Mouse (Mus musculus): ENCODE results near the gene Agbl3. TPM values are rescaled to one million over a fixed set of nuclear protein-coding genes. Genes with fewer than 3 reads are reported as not detected.
A peak's percentile ranks its signal among the peaks of the same experiment; 100 is the strongest.

The Agbl3 gene
- polyA plus RNA-seq, 1 experiment: 1.0 TPM

DNA sequence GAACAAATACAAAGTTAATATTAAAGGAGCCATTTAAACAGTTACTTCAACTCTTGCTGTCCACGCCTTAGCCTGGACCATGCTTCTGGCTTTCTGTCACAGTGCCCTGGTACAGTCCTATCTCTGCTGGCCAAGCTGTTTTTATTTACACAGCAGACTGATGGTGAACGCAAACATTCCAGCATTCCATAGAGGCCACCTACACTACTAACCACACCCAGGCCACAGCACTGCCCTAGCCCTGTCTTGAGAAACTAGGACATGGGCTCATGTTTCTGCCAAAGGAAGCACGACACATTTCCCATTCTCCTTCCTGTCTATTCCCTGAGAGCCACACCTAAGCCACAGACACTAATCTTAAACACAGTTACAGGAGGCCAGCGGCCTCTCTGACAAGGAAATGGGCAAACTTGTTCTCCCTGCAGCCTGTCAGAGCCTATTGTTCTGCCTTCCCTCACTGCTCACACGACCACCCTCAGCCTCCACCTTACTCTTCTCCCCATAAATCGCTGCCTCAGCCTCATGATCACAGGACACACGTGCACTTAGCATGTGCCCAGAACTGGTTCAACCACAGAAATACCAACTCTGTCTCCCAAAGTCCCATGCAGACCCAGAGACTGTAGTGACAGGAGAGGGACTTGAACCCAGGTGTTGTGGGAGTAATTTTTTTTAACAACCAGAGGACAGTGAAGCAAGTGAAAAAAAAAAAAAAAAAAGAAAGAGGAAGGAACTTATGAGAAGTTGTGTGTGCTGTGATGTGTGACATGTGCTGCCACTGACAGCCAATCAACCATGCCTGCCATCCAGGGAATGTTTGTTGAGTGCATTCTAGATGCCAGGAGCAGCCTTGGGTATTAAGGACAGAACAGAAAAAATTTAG lies 85.7 kb downstream of the Agbl3 start:
- no peak for TF ChIP-seq CTCF (IDR thresholded peaks at IDR 0.05; ENCODE audit: extremely low read depth, insufficient read depth, insufficient read length, insufficient replicate concordance)
- TF ChIP-seq POLR2A (IDR thresholded peaks at IDR 0.05; ENCODE audit: low read depth, low read length): no peak
- peak overlapping the region; percentile 59 for H3K27ac ChIP-seq (ENCODE audit: insufficient read depth, low read length)
- whole genome bisulfite sequencing: 39% methylated on average over 7 of the region's 7 CpGs
- no peaks in the 10 kb centered on the region for H3K36me3 ChIP-seq (ENCODE audit: control insufficient read depth, insufficient read depth, low read length)
- H3K27me3 ChIP-seq (ENCODE audit: control insufficient read depth, insufficient read depth, low read length): no peaks in the 10 kb centered on the region
- H3K4me1 ChIP-seq (ENCODE audit: control insufficient read depth, insufficient read depth, insufficient read length): peaks cover 27% of the 10 kb centered on the region; the same call in 1 of the 2 replicates
- no peak overlapping the region for H3K4me3 ChIP-seq (ENCODE audit: extremely low read depth, insufficient read depth, insufficient read length)
- DNase-seq (ENCODE audit: low read depth in 1 of 2, low spot score in 2 of 2): no peak

GRCm38 (mm10) chr6:34866786-34867185 lies 86.6 kb downstream of the Agbl3 start:
- no peak overlapping the region for H3K27ac ChIP-seq (ENCODE audit: insufficient read depth, low read length)
- H3K4me1 ChIP-seq (ENCODE audit: control insufficient read depth, insufficient read depth, insufficient read length): peaks cover 26% of the 10 kb centered on the region; the same call in 1 of the 2 replicates
- H3K27me3 ChIP-seq (ENCODE audit: control insufficient read depth, insufficient read depth, low read length): no peaks in the 10 kb centered on the region
- no peak for TF ChIP-seq POLR2A (IDR thresholded peaks at IDR 0.05; ENCODE audit: low read depth, low read length)
- no peak for TF ChIP-seq CTCF (IDR thresholded peaks at IDR 0.05; ENCODE audit: extremely low read depth, insufficient read depth, insufficient read length, insufficient replicate concordance)
- 88% methylated on average over 8 of the region's 8 CpGs for WGBS
- no peak for DNase-seq (ENCODE audit: low read depth in 1 of 2, low spot score in 2 of 2)
- no peaks in the 10 kb centered on the region for H3K36me3 ChIP-seq (ENCODE audit: control insufficient read depth, insufficient read depth, low read length)
- H3K4me3 ChIP-seq (ENCODE audit: extremely low read depth, insufficient read depth, insufficient read length): no peak overlapping the region

DNA sequence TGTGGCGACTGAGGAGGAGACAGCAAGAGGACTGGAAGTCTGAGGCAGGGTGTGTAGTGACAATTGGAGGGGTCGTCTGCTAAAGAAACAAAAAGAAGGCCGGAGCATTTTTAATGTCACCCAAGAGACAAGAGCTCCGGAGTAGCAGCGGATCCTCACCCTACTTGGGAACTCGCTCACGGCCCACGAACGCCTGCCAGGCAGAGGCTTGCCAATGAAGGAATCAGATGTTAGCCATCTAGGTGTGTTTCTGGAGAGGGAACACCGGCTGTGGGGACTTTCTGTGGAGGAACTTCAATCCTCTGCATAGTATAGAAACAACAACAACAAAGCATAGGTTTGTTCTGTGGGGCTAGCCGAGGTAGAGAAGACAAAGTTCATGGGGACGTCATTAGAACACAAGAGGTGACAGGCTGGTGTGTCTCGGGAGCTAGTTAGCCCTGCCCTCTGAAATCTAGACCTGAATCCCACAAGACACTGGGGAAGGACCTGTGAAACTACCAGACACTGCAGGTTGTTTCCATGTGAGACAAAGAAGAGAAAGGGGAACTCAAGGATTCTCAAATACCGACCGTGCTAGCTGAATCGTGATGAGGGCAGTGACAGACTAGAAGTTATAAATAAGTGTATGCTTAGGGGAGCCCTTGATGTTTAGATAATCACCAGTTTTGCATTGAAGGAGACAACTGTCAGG lies 87.2 kb downstream of the Agbl3 start:
- 72% methylated on average over 16 of the region's 16 CpGs for WGBS
- Histone ChIP-seq H3K4me3 (ENCODE audit: extremely low read depth, insufficient read depth, insufficient read length) (no peak overlapping the region), H3K27me3 (ENCODE audit: control insufficient read depth, insufficient read depth, low read length) (no peaks in the 10 kb centered on the region), H3K4me1 (ENCODE audit: control insufficient read depth, insufficient read depth, insufficient read length) (peaks cover 23% of the 10 kb centered on the region; the same call in 1 of the 2 replicates), H3K36me3 (ENCODE audit: control insufficient read depth, insufficient read depth, low read length) (no peaks in the 10 kb centered on the region), H3K27ac (ENCODE audit: insufficient read depth, low read length) (peak overlapping the region; percentile 48; the same call in 1 of the 2 replicates)
- no peak for DNase-seq (ENCODE audit: low read depth in 1 of 2, low spot score in 2 of 2)
- TF ChIP-seq CTCF (IDR thresholded peaks at IDR 0.05; ENCODE audit: extremely low read depth, insufficient read depth, insufficient read length, insufficient replicate concordance) (no peak), POLR2A (IDR thresholded peaks at IDR 0.05; ENCODE audit: low read depth, low read length) (no peak)

- H3K4me1 ChIP-seq (ENCODE audit: control insufficient read depth, insufficient read depth, insufficient read length): peaks cover 23% of the 10 kb centered on the region; the same call in 1 of the 2 replicates
- no peaks in the 10 kb centered on the region for H3K36me3 ChIP-seq (ENCODE audit: control insufficient read depth, insufficient read depth, low read length)
- no peak overlapping the region for H3K27ac ChIP-seq (ENCODE audit: insufficient read depth, low read length)
- no peak for DNase-seq (ENCODE audit: low read depth in 1 of 2, low spot score in 2 of 2)
- H3K4me3 ChIP-seq (ENCODE audit: extremely low read depth, insufficient read depth, insufficient read length): no peak overlapping the region
- H3K27me3 ChIP-seq (ENCODE audit: control insufficient read depth, insufficient read depth, low read length): no peaks in the 10 kb centered on the region
- WGBS: 63% methylated on average over 10 of the region's 10 CpGs
- TF ChIP-seq POLR2A (IDR thresholded peaks at IDR 0.05; ENCODE audit: low read depth, low read length) (no peak), CTCF (IDR thresholded peaks at IDR 0.05; ENCODE audit: extremely low read depth, insufficient read depth, insufficient read length, insufficient replicate concordance) (no peak)
Observed at GRCm38 (mm10) chr6:34867995-34868350, 87.7 kb downstream of the Agbl3 start.

DNA sequence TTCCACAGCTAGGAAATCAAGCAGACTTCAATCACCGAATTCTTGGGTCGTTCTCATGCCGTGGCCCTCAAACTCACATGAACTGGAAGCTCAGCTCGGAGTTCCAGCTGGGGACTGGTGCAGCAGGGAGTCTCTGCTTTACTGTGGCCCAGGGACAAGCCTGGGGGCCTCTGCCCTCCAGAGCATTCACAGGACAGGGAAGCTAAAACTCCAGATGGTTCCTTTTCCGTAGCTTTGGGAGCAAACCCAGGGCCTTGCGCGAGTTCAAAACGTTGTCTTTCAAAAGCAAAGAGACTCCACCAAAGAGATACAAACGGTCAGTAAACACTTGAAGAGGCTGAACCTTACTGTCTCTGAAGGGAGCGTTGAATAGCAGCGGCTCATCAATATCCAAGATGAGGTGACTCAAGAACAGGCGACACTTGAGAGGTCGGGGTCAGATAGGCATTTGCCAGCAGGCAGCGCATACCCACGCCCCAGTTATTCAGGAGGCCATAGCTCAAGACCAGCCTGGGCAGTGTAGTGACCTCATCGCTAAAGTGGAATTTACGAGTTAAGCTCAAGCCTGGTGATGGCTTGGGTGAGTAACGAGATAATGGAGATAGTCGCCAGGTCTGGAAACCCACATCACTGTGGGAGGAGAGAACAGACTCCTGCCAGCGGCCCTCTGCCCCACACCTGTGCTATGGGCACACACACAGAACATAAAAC lies 88.4 kb downstream of the Agbl3 start:
- TF ChIP-seq CTCF (IDR thresholded peaks at IDR 0.05; ENCODE audit: extremely low read depth, insufficient read depth, insufficient read length, insufficient replicate concordance): no peak
- no peak for TF ChIP-seq POLR2A (IDR thresholded peaks at IDR 0.05; ENCODE audit: low read depth, low read length)
- H3K27ac ChIP-seq (ENCODE audit: insufficient read depth, low read length): peak overlapping the region; percentile 10; the same call in 1 of the 2 replicates
- WGBS: 76% methylated on average over 20 of the region's 20 CpGs
- no peaks in the 10 kb centered on the region for H3K27me3 ChIP-seq (ENCODE audit: control insufficient read depth, insufficient read depth, low read length)
- peaks cover 23% of the 10 kb centered on the region; the same call in 1 of the 2 replicates for H3K4me1 ChIP-seq (ENCODE audit: control insufficient read depth, insufficient read depth, insufficient read length)
- no peak for DNase-seq (ENCODE audit: low read depth in 1 of 2, low spot score in 2 of 2)
- H3K4me3 ChIP-seq (ENCODE audit: extremely low read depth, insufficient read depth, insufficient read length): no peak overlapping the region
- no peaks in the 10 kb centered on the region for H3K36me3 ChIP-seq (ENCODE audit: control insufficient read depth, insufficient read depth, low read length)

DNA sequence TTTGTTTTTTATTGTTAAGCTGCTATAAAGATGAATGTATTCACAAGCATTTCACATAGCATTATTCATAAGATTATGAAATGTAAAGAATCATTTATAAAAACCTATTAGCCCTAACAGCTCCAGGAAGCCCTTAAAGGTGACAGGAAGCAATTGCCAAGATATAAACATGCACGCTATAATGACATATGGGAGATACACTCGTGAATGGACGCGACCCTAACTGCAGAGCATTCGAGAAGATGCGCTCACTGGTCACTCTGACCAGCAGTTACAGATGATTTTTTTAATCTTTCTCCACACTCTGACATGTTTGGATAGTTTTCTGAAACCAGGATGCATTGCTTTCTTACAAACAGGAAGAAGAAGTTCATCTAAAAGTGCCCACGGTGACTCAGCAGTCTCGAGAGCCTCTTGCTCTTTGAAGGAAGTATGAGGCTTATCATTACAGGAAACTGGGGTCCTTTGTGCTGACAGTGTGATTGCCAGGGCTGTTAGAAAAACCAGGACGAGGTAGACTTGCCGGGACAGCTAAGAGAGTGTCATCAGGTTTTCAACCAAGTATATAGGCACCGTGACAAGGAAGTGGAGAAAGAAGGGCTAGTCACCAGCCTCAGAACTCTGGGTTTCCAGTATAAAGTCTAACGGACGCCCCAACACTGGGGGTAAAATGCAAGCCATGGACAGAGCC lies 89.1 kb downstream of the Agbl3 start:
- no peak overlapping the region for H3K4me3 ChIP-seq (ENCODE audit: extremely low read depth, insufficient read depth, insufficient read length)
- no peaks in the 10 kb centered on the region for H3K36me3 ChIP-seq (ENCODE audit: control insufficient read depth, insufficient read depth, low read length)
- TF ChIP-seq CTCF (IDR thresholded peaks at IDR 0.05; ENCODE audit: extremely low read depth, insufficient read depth, insufficient read length, insufficient replicate concordance) (no peak), POLR2A (IDR thresholded peaks at IDR 0.05; ENCODE audit: low read depth, low read length) (no peak)
- peaks cover 24% of the 10 kb centered on the region; the same call in 1 of the 2 replicates for H3K4me1 ChIP-seq (ENCODE audit: control insufficient read depth, insufficient read depth, insufficient read length)
- WGBS: 16% methylated on average over 13 of the region's 13 CpGs
- H3K27ac ChIP-seq (ENCODE audit: insufficient read depth, low read length): peak overlapping the region; percentile 26
- no peaks in the 10 kb centered on the region for H3K27me3 ChIP-seq (ENCODE audit: control insufficient read depth, insufficient read depth, low read length)
- no peak for DNase-seq (ENCODE audit: low read depth in 1 of 2, low spot score in 2 of 2)

All from spleen, adult 2 months (tissue).